Mouse (Mus musculus): ENCODE results near the gene Plpp7.

Gene Plpp7

DNA sequence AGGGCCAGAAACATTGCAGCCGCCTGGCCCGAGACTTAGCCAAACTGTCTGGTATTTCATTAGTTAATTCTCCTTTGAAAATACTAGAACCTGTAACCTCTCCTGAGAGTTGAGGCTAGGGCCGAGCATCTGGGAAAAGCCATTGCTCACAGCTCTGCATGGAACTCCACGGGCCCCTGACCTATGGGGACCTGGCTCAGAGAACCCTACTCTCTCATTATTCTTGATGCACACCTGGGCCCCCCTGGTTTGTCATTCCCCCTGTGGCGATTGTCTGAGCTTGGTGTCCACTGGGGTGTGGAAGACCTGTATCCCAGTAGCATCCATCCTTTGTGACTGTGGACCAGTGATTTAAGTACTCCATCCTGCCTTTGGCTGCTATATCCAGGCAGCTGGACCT is 44.0 kb downstream of the Plpp7 start:
- no peak for DNase-seq (ENCODE audit: low spot score in 2 of 2)

DNA sequence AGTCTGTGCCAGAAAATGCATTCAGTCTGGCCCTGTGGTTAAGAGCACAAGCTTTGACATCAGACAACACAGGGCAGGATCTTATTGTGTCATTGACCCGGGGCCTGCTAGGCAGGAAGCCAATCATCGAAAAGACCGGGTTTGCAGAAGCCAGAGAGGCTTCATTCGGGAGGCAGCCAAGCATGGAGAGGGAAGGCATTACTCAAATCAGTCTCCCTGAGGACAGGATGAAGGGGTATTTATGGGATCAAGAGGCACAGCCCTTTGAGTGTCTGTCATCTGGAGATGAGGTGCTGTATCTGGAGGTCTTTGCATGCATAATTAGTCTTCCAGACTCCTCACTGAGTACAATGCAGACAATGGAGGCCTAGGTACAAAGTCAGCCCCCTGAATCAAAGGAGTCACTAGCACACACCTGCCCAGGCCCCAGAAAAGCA is 45.2 kb downstream of the Plpp7 start:
- DNase-seq (ENCODE audit: low spot score in 2 of 2) = no peak

GRCm38 (mm10) chr2:32141602-32142001 is 46.3 kb downstream of the Plpp7 start:
- DNase-seq (ENCODE audit: low spot score in 2 of 2) = no peak

- DNase-seq (ENCODE audit: low spot score in 2 of 2) = no peak
Observed at GRCm38 (mm10) chr2:32142368-32142767, 47.0 kb downstream of the Plpp7 start.

DNA sequence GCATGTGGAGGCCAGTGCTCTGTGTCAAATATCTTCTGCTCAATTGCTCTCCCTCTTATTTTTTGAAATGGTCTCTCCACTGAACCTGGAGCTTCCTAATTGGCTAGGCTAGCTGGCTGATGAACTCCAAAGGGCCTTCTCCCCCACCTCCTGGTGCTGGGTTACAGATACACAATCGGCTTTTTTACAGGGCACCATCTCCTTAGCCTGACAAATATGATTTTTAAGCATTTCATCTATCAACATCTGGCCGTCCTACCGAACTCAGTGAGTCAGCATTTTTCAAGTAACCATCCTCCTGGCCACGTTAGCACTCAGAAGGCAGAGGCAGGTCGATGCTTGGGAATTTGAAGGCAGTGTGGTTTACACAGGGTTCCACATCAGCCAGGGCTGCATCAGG is 49.3 kb downstream of the Plpp7 start:
- DNase-seq (ENCODE audit: low spot score in 2 of 2) = no peak

DNA sequence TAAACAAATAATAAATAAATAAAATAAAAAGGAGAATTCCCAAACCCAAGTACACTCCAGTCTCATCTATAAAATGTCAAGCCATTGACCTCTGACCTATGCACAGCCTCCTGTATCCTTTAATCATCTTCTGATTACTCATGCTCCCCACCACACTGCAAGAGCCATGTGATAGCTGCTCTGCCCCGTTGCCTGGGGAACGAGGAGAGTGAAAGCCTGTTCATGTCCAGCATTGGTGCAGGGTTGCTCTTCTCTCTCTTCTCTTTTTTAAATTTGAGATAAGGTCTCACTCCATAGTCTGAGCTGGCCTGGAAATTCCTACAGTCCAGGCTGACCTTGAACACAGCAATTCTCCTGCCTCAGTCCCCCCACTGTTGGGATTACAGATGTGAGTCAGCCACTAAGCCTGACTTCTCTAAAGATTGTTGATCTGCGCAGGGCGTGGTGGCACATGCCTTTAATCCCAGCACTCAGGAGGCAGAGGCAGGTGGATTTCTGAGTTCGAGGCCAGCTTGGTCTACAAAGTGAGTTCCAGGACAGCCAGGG is 51.4 kb downstream of the Plpp7 start:
- DNase-seq (ENCODE audit: low spot score in 2 of 2) = no peak

DNA sequence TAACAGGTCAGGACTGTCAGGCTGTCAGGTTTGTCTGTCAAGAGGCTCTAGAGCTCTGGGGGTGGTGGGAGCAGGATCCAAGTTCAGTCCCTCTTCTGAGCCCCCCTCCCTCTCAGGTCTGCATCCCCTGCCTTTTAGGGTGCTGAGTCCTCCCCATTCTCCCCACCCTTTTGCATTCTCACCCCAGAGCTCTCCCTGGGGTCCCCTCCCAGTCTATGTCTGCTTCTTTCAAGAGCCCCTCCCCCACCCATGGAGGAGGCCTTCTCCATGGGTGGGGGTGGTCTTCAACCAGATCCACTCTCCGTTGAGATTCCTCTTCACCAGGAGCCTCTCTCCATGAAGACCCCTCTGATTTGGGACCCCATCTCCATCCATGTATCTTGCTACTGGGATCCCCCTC is 54.8 kb downstream of the Plpp7 start:
- no peak for DNase-seq (ENCODE audit: low spot score in 2 of 2)

GRCm38 (mm10) chr2:32150562-32150923 is 55.2 kb downstream of the Plpp7 start:
- no peak for DNase-seq (ENCODE audit: low spot score in 2 of 2)

DNA sequence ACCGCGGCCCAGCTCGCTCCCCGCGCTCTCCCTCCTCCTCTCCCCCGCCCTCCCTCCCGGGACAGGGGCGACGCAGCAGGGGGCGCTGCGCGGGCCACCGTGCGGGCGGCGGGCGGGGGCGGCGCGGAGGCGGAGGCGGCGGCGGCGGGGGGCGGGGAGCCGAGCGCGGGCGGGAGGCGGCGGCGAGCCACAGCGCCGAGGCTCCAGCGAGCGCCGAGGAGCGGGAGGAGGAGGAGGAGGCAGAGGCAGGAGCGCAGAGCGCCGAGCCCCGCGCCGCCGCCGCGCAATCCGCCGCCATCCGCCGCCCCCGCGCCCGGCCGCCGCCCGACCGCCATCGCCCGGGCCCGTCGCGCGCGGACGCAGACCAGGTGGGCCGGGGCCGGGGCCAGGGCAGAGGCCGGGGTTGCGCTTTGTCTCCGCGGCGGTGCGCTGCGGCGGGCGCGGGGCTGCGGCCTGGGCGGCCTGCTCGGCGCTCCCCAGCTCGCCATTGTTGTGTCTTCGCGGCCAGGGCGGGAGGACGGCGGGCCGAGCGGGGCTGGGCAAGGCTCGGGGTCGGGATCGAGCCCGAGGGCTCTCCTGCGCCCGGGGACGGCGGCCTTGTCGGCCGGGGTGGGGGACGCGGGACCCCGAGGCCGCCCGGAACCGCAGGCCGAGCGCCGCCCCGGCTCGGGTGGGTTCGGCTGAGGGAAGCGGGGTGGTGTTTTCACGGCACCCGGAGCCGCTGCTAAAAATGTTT is 55.8 kb downstream of the Plpp7 start, which contains the start of gene Prrc2b:
Prrc2b (plus strand) TSS at position 159 of the 736 bp plus-strand sequence.
- DNase-seq (ENCODE audit: low spot score in 2 of 2) = no peak

DNA sequence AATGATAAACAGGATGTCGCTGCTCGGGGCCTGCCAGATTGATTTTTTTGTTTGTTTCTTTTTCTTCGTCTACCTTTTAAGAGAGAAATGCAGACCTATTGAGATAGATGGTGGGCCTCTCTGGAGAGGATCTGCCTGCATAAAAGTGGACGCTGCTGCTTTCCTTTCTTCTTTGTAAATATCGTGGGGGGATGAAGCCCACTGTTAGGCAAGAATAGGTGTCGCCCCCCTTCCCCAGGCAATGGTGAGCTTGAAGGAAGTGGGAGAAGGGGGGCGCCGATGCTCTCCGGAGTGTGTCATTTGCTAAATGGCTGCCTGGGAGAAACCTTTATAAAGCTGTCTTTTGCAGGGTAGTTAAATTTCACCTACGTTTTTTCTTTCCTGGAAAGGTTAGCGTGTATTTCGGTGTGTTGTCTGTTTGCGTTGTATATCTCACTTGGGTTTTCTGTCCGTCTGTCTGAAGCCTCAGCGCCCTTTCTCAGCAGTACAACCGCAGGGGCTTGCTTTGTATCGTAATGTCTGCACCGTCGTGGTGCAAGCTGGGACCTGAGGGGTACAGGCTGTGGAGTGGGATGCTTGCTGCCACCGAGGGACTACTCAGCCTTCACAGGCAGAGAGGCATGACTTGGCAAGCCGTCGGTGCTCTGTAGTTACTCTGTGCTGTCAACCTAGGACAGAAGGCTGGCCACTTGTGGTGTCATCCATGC is 56.5 kb downstream of the Plpp7 start:
- DNase-seq (ENCODE audit: low spot score in 2 of 2) = no peak

DNA sequence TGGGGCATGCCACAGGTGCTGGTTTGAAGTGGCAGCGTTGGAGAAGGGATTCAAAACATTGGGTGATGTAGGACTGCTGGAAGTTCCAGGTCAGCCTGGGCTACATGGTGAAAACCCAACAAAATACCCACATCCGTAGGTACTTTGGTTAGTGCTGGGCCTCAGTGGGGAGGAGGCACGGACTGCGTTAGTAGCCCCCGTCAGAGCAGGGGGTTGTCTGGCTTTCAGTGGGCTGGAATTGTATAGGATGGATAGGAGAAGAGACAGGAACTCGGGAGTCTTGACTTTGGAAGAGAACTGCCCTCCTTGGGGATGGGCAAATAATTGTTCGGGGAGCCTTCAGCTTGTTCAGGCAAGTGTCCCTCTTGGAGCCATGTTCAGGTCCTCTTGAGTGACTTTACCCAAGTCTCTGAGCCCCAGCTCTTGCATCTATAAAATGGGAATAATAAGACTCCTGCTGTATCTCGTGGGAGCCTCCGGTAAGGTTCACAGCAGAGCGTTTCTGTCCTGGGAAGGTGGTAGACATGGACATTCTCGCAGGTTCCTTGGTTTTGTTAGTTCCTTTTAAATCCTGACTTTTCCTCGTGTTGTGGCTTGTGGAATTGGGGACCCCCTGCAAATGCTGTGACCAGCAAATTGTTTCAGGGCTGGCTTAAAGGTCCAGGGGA is 57.2 kb downstream of the Plpp7 start:
- no peak for DNase-seq (ENCODE audit: low spot score in 2 of 2)

DNA sequence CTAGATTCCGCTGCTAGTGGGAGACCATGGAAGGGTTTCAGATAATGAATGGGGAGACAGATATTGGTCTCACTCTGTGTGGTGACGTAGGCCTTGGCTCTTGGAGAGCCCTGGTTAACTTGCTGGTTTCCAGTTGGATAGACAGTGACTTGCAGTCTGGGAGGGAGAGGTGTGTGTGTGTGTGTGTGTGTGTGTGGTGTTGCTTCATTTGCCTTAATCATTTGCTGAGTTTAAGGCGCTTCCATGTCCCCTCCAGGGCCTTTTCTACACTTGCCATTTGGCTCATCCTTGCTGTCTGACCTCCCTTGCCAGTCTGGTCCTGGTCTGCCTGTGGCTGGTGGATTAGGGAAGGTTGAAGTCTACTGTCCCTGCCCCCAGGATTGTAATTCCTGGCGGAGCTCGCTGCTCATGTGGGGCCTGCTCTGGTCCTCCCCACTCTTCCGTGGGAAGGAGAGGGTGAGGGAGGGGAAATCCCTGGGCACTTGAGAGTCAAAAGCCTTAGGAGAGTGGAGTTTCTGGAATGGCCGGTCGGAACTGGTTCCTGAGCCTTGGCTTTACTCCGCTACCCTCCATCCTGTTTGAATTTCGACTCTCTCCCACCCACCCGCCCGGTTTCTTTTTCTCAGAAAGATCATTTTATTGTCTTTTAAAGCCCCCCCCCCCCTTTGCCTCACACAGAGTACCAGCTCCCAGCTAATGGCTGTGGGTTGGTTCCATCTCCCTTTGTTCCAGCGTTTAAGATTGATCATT is 57.9 kb downstream of the Plpp7 start:
- no peak for DNase-seq (ENCODE audit: low spot score in 2 of 2)

DNA sequence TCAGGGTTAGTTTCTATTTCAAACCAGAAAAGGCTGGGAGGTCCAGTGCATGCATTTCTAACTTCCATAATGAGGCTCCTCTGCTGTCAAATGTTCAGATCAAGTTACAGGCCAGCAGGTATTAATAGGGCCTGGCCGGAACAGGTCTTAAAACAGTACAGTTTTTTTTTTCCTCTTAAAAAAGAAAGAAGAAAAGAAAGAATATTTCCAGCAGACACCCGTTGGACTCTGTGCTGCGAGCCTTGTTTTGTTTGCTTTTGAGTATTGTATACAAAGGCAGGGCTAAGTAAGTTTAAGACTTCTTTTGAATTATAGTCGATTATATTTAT is 58.4 kb downstream of the Plpp7 start:
- DNase-seq (ENCODE audit: low spot score in 2 of 2) = no peak

- no peak for DNase-seq (ENCODE audit: low spot score in 2 of 2)
Observed at GRCm38 (mm10) chr2:32154334-32154997, 59.1 kb downstream of the Plpp7 start.

DNA sequence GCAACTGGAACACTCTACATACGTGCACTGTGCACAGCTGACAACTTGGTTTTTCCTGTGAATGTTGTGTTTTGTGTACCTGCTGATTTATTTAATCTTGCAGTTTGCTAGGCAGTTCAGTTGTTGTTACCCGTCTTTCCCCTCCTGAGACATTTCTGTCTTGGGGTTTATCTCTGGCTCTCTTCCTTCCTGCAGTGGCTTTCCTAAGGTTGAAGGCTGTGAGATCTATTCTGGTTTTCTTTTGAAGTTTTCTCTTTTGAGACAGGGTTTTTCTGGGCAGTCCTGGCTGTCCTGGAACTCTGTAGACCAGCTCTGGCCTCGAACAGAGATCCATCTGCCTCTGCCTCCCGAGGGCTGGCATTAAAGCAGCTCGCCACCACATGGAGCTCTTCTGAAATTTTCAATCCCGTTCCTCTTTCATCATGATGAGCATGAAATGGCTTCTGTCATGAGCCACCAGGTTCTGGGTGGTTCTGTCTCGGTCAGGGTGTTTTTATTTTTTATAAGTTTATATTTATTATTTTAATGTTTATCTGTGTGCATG is 59.7 kb downstream of the Plpp7 start:
- no peak for DNase-seq (ENCODE audit: low spot score in 2 of 2)

GRCm38 (mm10) chr2:32155614-32156013 is 60.3 kb downstream of the Plpp7 start:
- no peak for DNase-seq (ENCODE audit: low spot score in 2 of 2)

DNA sequence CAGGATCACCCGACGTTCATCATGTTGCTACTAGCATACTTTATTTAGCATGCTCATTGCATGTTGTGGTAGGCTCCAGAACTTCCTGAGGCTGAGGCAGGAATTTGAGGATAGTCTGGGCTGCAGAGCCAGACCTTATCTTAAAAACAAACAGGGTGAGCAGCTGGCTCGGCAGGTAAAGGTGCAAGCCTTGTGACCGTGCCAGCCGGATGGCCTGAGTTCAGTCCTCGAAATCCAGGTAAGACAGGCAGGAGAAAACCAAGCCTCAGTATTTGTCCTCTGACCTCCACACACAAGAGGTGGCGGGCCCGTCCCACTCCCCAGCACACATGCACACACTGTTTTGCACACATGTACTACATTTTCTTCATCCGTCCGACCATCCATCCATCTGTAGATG is 61.3 kb downstream of the Plpp7 start:
- DNase-seq (ENCODE audit: low spot score in 2 of 2) = no peak

DNA sequence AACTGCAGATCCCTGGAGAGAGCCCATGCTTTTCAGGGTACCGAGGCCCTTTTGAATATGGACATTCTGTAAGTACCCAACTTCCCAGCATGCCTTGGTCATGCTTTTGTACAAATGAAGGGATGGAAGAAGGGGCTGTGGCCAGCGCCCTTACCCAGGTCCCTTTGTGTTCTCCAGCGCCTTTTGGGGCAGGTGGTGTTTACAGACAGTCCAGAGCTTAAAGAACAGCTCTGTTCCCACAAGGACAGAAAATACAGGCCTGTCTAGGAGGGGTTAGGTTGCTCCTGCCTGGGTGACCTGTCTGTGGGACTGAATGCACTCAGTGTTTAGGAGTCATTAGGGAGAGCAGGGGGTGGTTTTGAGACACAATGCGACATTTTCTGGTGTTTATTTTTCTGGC is 62.0 kb downstream of the Plpp7 start:
- DNase-seq (ENCODE audit: low spot score in 2 of 2) = no peak

DNA sequence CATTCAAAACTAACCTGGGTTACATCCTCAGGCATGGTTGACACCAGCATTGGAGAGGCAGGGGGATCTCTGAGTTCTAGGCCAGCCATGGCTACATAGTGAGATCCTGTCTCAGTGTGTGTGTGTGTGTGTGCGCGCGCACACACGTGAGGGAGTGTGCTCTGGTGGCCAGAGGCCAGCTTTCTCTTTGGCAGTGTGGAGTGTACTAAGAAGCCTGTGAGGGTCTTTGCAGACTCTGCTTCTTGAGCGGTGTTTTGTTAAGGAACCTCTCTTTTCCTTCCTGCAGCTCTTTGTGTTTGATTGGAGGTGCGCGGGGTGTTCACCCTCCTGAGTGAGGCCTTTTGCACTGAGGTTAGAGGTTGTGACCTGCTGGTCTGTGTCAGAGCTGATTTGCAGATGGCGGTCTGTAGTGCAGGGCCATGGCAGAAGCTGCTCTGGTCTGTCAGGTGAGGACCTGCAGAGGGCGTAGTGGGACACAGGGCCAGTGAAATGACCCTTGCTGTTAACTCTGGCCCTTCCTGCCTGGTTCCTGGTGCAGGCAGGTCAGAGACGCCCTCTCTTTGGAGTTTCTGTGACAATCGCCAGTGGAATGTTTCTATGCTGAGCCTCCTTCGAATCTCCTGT is 63.4 kb downstream of the Plpp7 start:
- no peak for DNase-seq (ENCODE audit: low spot score in 2 of 2)

Data from right cerebral cortex, postnatal 36 days (tissue).